Mouse (Mus musculus) limb, embryonic 15.5 days (tissue): ENCODE results near the gene Kif3a. TPM values are rescaled to one million over a fixed set of nuclear protein-coding genes. Genes with fewer than 3 reads are reported as not detected.

Experiments used
- ATAC-seq: fragments of 200-750 bp; cut with Nextera tagmentation; 2 replicates; pipeline ENCODE4 v1.8.0; 2017; ENCODE audit warnings: low read depth, moderate TSS enrichment; ENCODE audit not compliant: insufficient number of reproducible peaks, low FRiP score, low TSS enrichment
- H3K27ac ChIP-seq: fragments of 300-500 bp; sonication (generic); 2 replicates; pipeline ENCODE4 v1.5.1; 2015; ENCODE audit warnings: moderate library complexity, mild to moderate bottlenecking, inconsistent platforms
- H3K27me3 ChIP-seq: fragments of 300-500 bp; sonication (generic); 2 replicates; pipeline ENCODE4 v1.6.1; 2015; ENCODE audit warnings: inconsistent platforms
- H3K36me3 ChIP-seq: fragments of 300-500 bp; sonication (generic); 2 replicates; pipeline ENCODE4 v1.6.1; 2015; ENCODE audit warnings: inconsistent platforms
- H3K4me1 ChIP-seq: fragments of 300-500 bp; sonication (generic); 2 replicates; pipeline ENCODE4 v1.6.1; 2015; ENCODE audit warnings: inconsistent platforms
- H3K4me2 ChIP-seq: fragments of 300-500 bp; sonication (generic); 2 replicates; pipeline ENCODE4 v1.6.1; 2015; ENCODE audit warnings: mild to moderate bottlenecking, inconsistent platforms
- H3K4me3 ChIP-seq: fragments of 300-500 bp; sonication (generic); 2 replicates; pipeline ENCODE4 v1.5.1; 2015; ENCODE audit warnings: mild to moderate bottlenecking, inconsistent platforms
- H3K9ac ChIP-seq: fragments of 300-500 bp; sonication (generic); 2 replicates; pipeline ENCODE4 v1.6.1; 2015; ENCODE audit warnings: inconsistent platforms
- H3K9me3 ChIP-seq: fragments of 300-500 bp; sonication (generic); 2 replicates; pipeline ENCODE4 v1.6.1; 2016; ENCODE audit warnings: inconsistent platforms
- WGBS: fragments of 180-500 bp; shearing (Covaris S2); methylation state at CpG from one replicate; pipeline ENCODE4 v1.1.7; 2015; 5-methylcytosine and 5-hydroxymethylcytosine counted together
- polyA plus RNA-seq: library from polyadenylated mRNA; unstranded; fragments of >200 nt; fragmentation: Nextera tagmentation; extraction: Ambion mirVana; gene quantifications from 2 replicates; pipeline ENCODE4 v1.2.1, GENCODE M21; 2015

Kif3a gene
- polyA plus RNA-seq, 1 experiment from 2014 or later, result 82.2 TPM

- H3K4me3 ChIP-seq, result no peak overlapping the region
- H3K27me3 ChIP-seq, result no peaks in the 10 kb centered on the region
- H3K36me3 ChIP-seq, result no peaks in the 10 kb centered on the region
- no peak for ATAC-seq
- H3K9me3 ChIP-seq, result no peaks in the 10 kb centered on the region
- no peak overlapping the region for H3K4me2 ChIP-seq
- H3K27ac ChIP-seq, result no peak overlapping the region
- H3K9ac ChIP-seq, result no peak overlapping the region
- 51% methylated on average over 4 of the region's 4 CpGs for WGBS
- H3K4me1 ChIP-seq, result peaks cover 83% of the 10 kb centered on the region
Measured at GRCm38 (mm10) chr11:53525461-53525860, 41.7 kb upstream of the Kif3a start.

- peaks cover 17% of the 10 kb centered on the region for H3K36me3 ChIP-seq
- no peak overlapping the region for H3K4me3 ChIP-seq
- H3K4me1 ChIP-seq, result peaks cover 56% of the 10 kb centered on the region
- no peak overlapping the region for H3K9ac ChIP-seq
- WGBS, result 59% methylated on average over 9 of the region's 9 CpGs
- no peaks in the 10 kb centered on the region for H3K27me3 ChIP-seq
- H3K27ac ChIP-seq, result peak overlapping the region; percentile 69
- no peak overlapping the region for H3K4me2 ChIP-seq
- ATAC-seq, result no peak
- H3K9me3 ChIP-seq, result no peaks in the 10 kb centered on the region
Measured at GRCm38 (mm10) chr11:53528397-53529252, 38.6 kb upstream of the Kif3a start.

GRCm38 (mm10) chr11:53529253-53529557 is 38.0 kb upstream of the Kif3a start:
- H3K4me2 ChIP-seq, result no peak overlapping the region
- peaks cover 22% of the 10 kb centered on the region for H3K36me3 ChIP-seq
- no peak for ATAC-seq
- H3K4me1 ChIP-seq, result peaks cover 50% of the 10 kb centered on the region
- H3K9ac ChIP-seq, result no peak overlapping the region
- 51% methylated on average over 6 of the region's 6 CpGs for WGBS
- H3K9me3 ChIP-seq, result no peaks in the 10 kb centered on the region
- peak overlapping the region; percentile 69; the same call in 1 of the 2 replicates for H3K27ac ChIP-seq
- H3K4me3 ChIP-seq, result no peak overlapping the region
- H3K27me3 ChIP-seq, result no peaks in the 10 kb centered on the region

GRCm38 (mm10) chr11:53530001-53530400 is 37.2 kb upstream of the Kif3a start:
- H3K4me2 ChIP-seq, result no peak overlapping the region
- 73% methylated on average over 9 of the region's 9 CpGs for WGBS
- no peak overlapping the region for H3K27ac ChIP-seq
- H3K9ac ChIP-seq, result 0 out of 2 replicates have a peak overlapping the region, but pooled peaks have one; percentile 17
- H3K36me3 ChIP-seq, result peaks cover 30% of the 10 kb centered on the region
- H3K27me3 ChIP-seq, result no peaks in the 10 kb centered on the region
- no peak overlapping the region for H3K4me3 ChIP-seq
- no peaks in the 10 kb centered on the region for H3K9me3 ChIP-seq
- H3K4me1 ChIP-seq, result peaks cover 42% of the 10 kb centered on the region
- ATAC-seq, result no peak

- H3K4me3 ChIP-seq, result no peak overlapping the region
- H3K36me3 ChIP-seq, result peaks cover 47% of the 10 kb centered on the region
- H3K4me2 ChIP-seq, result no peak overlapping the region
- no peak overlapping the region for H3K9ac ChIP-seq
- no peaks in the 10 kb centered on the region for H3K27me3 ChIP-seq
- H3K4me1 ChIP-seq, result peaks cover 31% of the 10 kb centered on the region
- no peak overlapping the region for H3K27ac ChIP-seq
- 93% methylated on average over 10 of the region's 10 CpGs for WGBS
- no peaks in the 10 kb centered on the region for H3K9me3 ChIP-seq
- no peak for ATAC-seq
Measured at GRCm38 (mm10) chr11:53531578-53532230, 35.5 kb upstream of the Kif3a start.

- Histone ChIP-seq H3K9ac (no peak overlapping the region), H3K36me3 (peaks cover 53% of the 10 kb centered on the region), H3K27me3 (no peaks in the 10 kb centered on the region), H3K4me3 (no peak overlapping the region), H3K4me2 (no peak overlapping the region), H3K9me3 (no peaks in the 10 kb centered on the region), H3K27ac (no peak overlapping the region), H3K4me1 (peaks cover 31% of the 10 kb centered on the region)
- 88% methylated on average over 1 of the region's 1 CpGs for WGBS
- no peak for ATAC-seq
Measured at GRCm38 (mm10) chr11:53532231-53532620, 35.0 kb upstream of the Kif3a start.

- H3K4me3 ChIP-seq, result no peak overlapping the region
- no peaks in the 10 kb centered on the region for H3K27me3 ChIP-seq
- WGBS, result 75% methylated on average over 15 of the region's 15 CpGs
- peaks cover 81% of the 10 kb centered on the region for H3K36me3 ChIP-seq
- no peak overlapping the region for H3K4me2 ChIP-seq
- no peak overlapping the region for H3K9ac ChIP-seq
- no peak overlapping the region for H3K27ac ChIP-seq
- no peak for ATAC-seq
- H3K9me3 ChIP-seq, result no peaks in the 10 kb centered on the region
- H3K4me1 ChIP-seq, result no peaks in the 10 kb centered on the region
Measured at GRCm38 (mm10) chr11:53539002-53539491, 28.1 kb upstream of the Kif3a start.

- H3K9ac ChIP-seq, result no peak overlapping the region
- no peak overlapping the region for H3K27ac ChIP-seq
- 96% methylated on average over 3 of the region's 3 CpGs for WGBS
- no peak overlapping the region for H3K4me3 ChIP-seq
- H3K36me3 ChIP-seq, result peaks cover 68% of the 10 kb centered on the region
- ATAC-seq, result no peak
- H3K4me2 ChIP-seq, result no peak overlapping the region
- no peaks in the 10 kb centered on the region for H3K4me1 ChIP-seq
- H3K27me3 ChIP-seq, result no peaks in the 10 kb centered on the region
- H3K9me3 ChIP-seq, result no peaks in the 10 kb centered on the region
Measured at GRCm38 (mm10) chr11:53540394-53540793, 26.8 kb upstream of the Kif3a start.

GRCm38 (mm10) chr11:53541222-53541621 is 26.0 kb upstream of the Kif3a start:
- Histone ChIP-seq H3K27ac (no peak overlapping the region), H3K4me1 (0 out of 2 replicates have a peak, but pooled peaks cover under 1% of the 10 kb centered on the region), H3K36me3 (peaks cover 60% of the 10 kb centered on the region), H3K27me3 (no peaks in the 10 kb centered on the region), H3K4me2 (no peak overlapping the region), H3K9ac (no peak overlapping the region), H3K4me3 (no peak overlapping the region), H3K9me3 (no peaks in the 10 kb centered on the region)
- 83% methylated on average over 11 of the region's 11 CpGs for WGBS
- ATAC-seq, result no peak

- H3K9ac ChIP-seq, result no peak overlapping the region
- H3K4me1 ChIP-seq, result 0 out of 2 replicates have a peak, but pooled peaks cover 3% of the 10 kb centered on the region
- 67% methylated on average over 7 of the region's 7 CpGs for WGBS
- no peaks in the 10 kb centered on the region for H3K9me3 ChIP-seq
- H3K4me2 ChIP-seq, result no peak overlapping the region
- H3K36me3 ChIP-seq, result peaks cover 43% of the 10 kb centered on the region
- no peak overlapping the region for H3K4me3 ChIP-seq
- no peak for ATAC-seq
- no peak overlapping the region for H3K27ac ChIP-seq
- H3K27me3 ChIP-seq, result no peaks in the 10 kb centered on the region
Measured at GRCm38 (mm10) chr11:53543021-53543420, 24.2 kb upstream of the Kif3a start.

GRCm38 (mm10) chr11:53546271-53546670 is 20.9 kb upstream of the Kif3a start:
- WGBS, result 42% methylated on average over 6 of the region's 6 CpGs
- H3K4me2 ChIP-seq, result no peak overlapping the region
- no peak for ATAC-seq

GRCm38 (mm10) chr11:53547566-53547965 is 19.6 kb upstream of the Kif3a start:
- Histone ChIP-seq H3K9ac (no peak overlapping the region), H3K9me3 (no peaks in the 10 kb centered on the region), H3K27me3 (no peaks in the 10 kb centered on the region), H3K36me3 (peaks cover 9% of the 10 kb centered on the region; the same call in 1 of the 2 replicates), H3K4me2 (no peak overlapping the region), H3K27ac (no peak overlapping the region), H3K4me3 (no peak overlapping the region), H3K4me1 (0 out of 2 replicates have a peak, but pooled peaks cover 3% of the 10 kb centered on the region)
- WGBS, result 81% methylated on average over 6 of the region's 6 CpGs
- no peak for ATAC-seq

More at GRCm38 (mm10) chr11:53546271-53546670, 20.9 kb upstream of the Kif3a start:
- Histone ChIP-seq H3K4me3 (no peak overlapping the region), H3K4me1 (0 out of 2 replicates have a peak, but pooled peaks cover 3% of the 10 kb centered on the region), H3K27ac (no peak overlapping the region), H3K9ac (no peak overlapping the region), H3K36me3 (peaks cover 20% of the 10 kb centered on the region; the same call in 1 of the 2 replicates), H3K9me3 (no peaks in the 10 kb centered on the region), H3K27me3 (no peaks in the 10 kb centered on the region)
